Mouse (Mus musculus) hematopoietic stem cell, adult 5-6 weeks (primary cell): ENCODE measurements at regions not wholly inside any gene's neighbourhood (a gene's known extent, or its start where the extent isn't known, plus 50 kb on each side); places are given as distances from the start of the nearest gene placed in this dataset.

Source experiments
- ATAC-seq, 2 experiments: fragments of 125-278 bp in 1 of 2; replicated peaks in 1 of 2; 2 replicates each; pipeline ENCODE4 v1.8.0; 2016 to 2017; ENCODE audit warnings: inconsistent platforms in 2 of 2, mild to moderate bottlenecking in 2 of 2, moderate number of reproducible peaks in 2 of 2, low read depth in 1 of 2, moderate TSS enrichment in 1 of 2; ENCODE audit not compliant: low FRiP score in 2 of 2, poor library complexity in 2 of 2, severe bottlenecking in 2 of 2, insufficient read depth in 1 of 2, low TSS enrichment in 1 of 2

DNA sequence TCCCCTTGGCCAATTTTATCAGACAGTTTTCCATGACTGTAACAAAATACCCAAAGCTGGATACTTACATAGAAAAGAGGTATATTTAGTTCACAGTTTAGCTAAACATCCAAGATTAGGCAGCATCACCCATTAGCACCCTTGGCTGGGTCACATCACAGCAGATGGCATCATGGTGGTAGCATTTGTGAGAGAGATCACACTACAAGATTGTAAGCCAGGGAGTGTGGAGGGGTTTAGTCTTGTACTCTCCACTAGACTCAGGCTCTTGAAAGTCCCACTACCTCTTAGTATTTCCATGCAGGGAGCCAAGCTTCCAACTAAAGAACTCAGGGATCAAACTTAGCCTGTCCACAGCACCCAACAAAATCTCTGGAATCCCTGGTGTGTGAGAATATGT, 218.2 kb downstream of the Sec61b start:
- no peak for ATAC-seq

DNA sequence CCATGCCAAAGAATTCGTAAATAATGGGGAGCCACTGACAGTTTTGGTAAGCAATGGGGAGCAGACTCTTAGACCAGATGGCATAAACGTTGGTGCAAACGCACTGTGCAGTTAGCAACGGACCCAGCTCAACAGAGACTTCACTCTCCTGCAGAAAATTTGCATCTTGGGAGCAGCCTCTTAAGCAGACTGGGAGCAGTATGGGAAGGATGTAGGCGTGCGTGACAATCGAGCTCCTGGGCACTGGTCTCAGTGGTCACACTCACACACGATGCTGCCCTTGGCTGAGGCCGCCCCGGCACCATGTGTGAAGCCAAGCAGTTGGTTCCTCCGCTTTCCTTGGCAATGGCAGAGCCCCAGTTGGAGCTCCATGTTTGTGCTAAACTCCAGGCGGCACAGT, 218.8 kb downstream of the Sec61b start:
- no peak for ATAC-seq

DNA sequence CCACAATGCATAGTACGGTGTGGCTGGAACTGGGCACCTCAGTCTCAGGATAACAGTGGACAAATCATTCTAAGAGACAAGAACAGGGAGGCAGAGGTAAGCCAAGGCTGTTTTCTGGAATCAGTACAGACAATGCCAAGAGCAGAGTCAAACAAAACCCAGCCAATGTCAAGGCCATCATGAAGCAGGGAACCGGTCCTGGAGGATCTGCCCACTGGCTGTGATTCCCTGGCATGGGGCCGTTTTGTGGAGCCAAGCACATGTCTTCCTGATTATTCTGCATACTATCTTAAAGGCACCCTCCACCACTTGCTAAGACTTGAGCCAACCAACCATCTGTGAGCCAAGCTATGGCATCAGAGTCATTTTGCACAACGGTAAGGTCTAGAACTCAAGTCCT, 222.6 kb downstream of the Sec61b start:
- no peak for ATAC-seq

DNA sequence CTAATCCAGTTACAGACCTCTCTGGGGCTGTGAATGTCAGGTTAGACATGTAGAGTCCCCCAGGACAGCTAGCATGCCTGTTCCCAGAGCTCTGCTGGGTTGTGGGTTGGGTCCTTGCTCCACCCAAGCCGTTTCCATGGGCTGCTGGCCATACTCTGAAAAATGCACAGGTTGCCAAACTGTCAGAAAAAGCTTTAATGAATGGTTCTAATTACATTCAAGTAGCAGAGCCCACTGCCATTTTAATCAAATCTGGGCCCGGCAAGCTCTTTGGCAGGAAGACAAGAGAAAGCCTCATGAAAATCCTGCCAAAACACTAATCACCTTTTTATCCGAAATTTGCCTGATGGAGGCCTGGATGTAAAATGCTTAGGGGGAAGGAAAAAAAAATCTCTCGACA, 224.1 kb downstream of the Sec61b start:
- ATAC-seq: no peak

DNA sequence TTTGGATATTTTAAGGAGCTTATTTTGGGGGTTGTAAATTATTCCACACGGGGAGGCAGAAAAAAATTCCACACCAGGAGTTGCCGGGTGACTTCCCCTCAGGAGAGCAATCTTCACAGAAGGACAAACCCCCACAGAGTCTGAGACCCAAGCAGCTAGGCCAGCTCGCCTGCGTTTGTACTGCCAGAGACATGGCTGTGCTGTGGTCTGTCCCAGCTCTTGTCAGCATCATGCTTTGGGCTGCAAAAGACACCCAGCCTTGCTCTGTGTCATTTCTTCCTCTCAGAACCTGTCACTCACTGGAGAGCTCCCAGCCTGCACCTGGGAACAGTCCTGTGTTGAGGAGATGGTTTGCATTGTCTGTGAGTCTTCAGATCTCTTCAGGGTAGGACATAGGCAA, 224.5 kb downstream of the Sec61b start:
- ATAC-seq: no peak

DNA sequence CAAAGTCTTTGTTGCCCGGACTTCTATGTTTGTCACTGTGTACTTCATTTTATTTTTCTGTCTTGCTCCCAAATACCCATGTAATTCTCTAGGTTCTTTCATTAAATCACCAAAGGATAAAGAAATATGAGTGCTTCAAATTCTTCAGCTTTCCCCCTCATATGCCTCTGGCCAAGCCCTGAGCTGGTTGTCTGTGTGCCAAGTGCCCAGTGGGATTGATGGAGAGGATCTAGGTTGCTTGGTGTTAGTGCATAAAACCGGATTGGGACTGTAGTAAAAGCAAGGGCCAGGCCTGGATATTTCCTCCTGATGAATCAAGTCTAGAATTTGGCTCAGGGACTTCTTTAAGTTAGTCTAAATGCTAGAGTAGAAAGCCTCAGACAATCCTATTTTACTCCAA, 229.0 kb downstream of the Sec61b start:
- ATAC-seq: no peak

DNA sequence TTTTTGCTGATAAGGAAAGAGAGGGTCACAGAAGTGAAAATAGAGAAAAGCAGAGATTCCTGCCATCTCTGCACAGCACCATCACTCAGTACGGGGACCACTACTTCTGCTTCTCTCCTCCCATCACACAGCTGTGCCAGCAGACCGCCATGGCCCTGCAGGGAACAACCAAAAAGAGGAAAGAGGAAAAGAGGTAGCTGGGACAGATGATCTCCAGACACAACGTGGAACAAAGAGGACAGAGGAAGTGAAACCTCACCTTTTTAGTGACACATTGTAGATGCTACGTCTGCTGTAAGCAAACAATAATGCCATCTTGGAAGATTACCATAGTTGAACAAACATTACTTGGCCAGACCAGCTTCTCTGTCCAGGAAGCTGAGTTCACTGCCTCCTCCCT, 230.1 kb downstream of the Sec61b start:
- ATAC-seq: peak; percentile 37 to 45; a peak in 1 of 4 replicates

DNA sequence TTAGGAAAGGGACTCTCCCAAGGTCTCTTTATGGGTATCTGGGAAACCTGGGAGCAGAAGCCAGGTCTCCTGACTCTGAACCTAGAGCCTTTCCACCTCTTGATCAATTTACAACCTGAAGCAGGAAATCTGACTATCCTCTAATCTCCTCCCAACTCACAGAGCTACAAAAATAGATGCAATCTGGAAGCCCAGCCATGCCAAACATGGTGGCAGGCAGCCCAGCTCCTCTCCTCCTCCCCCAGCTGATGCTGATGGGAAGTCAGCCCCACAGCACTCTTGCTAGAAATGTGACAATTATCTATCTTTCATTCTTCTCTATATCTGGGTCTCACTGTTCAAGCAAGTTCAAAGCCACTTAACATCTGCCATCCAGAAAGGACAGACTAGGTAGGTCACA, 233.5 kb downstream of the Sec61b start:
- ATAC-seq: no peak

DNA sequence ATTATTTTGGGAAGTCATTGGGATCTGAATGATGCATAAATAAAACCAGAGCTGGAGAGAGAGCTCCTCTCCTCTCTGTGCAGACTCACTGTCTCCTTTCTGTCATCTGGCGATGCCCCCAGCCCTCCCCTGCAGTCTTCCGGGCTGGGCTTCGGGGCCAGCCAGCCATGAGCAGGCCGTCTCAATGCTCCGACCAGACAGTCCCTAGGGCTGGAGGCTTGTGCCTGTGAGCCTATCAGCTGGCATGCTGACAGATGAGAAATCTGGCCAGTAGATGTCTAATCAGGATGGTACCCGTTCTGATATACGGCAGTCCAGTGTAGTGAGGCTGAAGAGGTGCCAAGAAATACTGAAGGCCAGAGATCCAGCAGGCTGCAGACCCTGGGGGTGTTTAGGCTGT, 238.9 kb downstream of the Sec61b start:
- ATAC-seq: no peak

DNA sequence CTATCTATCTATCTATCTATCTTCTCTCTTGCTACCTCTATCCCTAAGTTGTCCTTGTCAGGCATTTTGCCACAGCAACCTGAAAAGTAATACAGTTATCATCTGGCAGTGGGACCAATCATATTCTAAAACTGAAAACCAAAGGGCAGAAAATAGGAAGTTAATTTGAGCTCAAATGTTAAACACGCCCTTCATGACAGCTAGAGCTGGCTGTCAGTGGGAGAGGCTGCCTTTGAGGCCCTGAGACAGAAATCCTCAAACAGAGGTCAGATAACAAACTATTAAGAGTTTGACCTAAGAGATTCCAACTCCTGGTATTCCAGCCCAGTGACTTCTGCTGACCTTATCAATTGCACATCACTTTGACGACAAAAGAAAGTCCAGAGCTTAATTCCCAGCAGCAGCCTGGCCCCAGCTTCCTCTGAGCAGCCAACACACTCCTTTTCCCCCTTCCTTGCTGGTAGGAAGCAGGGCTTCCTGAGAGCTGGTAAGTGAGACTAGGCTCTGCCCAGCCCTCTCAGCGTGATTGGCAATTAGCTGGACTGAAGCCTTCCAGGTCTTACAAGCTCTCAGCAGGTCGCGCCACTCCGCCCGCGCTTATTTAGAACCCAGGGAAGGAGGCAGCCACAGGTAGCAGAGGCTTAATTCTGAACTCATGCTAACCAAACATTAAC, 250.0 kb downstream of the Sec61b start:
- ATAC-seq: peak; percentile 69 to 74

DNA sequence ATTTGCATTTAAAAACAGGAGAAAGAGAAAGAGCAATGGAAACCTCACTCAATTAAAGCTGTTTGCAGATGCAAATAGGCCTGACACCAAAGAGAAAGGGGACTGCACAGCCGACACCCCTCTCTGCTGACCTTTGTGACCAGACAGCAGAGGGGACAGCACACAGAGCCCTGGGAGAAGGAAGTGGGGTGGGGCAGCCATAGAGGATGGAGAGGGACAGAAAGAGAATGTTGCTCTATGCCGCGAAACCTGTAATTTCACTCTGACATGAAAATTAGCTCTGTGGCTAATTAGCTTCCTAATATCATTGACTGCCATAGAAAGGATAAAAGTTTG, 250.5 kb downstream of the Sec61b start:
- ATAC-seq: no peak

DNA sequence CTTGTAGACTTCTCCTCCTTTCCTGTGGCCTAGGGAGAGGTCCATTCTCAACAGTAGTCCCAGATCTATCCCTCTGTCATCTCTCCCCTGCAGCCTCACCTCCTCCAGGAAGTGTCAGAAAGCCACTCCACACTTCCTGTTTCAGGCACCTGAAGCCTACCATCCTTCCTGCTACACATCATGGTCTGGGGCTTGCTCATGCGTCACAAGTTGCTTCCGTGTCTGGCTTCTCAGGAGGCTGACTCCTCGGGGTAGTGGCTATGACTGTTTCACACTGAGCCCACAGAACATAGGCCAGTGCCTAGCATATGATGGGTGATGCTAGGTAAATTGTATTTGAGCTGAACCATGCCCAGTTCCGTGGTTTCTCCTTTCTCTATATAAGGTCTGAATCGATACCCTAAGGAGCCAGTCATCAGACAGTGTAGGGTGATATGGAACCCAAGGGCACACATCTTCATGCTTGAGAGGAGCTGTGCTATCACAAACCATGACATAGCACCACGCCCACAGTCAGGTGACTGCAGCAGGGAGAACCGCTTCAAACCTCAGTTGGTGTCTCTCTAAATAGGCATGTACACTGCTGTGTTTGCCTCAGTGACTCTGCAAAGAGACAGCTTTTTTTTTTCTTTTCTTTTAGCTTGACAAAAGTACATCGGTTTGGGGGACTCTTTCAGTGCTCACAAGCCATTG, 272.2 kb downstream of the Sec61b start:
- ATAC-seq: peak; percentile 39 to 76; a peak in 3 of 4 replicates

DNA sequence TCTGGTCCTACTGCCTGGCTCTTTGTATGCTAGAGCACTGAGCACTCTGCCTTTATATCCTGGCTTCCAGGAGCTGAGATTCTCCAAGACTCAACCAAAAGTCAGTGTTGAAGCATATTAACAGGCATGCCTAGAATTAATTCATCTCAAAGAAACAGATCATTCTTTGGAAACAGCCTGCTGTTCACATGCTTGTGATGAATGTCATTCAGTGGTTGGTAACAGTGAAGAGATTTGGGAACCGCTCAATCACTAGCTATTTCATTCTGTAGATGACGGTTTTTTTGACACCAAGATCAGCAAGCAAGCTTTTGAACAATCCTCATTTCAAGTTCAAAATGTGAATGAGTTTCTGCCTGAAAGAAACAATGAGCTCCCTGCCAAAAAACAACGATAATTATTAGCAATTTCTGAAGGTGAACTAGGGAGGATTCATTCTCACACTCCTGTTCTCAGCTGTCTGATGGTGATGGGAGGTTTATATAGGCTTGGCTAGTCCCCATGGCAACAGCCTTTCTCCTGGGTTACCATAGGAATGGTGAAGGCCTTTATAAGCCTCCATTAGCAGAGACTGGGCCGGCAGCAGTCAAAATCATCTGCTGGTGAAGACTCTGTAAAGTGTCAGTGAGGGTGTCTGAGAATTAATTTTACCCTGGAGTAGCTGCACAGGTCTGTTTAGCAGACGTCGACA, 272.6 kb upstream of the Nr4a3 start:
- ATAC-seq: no peak

DNA sequence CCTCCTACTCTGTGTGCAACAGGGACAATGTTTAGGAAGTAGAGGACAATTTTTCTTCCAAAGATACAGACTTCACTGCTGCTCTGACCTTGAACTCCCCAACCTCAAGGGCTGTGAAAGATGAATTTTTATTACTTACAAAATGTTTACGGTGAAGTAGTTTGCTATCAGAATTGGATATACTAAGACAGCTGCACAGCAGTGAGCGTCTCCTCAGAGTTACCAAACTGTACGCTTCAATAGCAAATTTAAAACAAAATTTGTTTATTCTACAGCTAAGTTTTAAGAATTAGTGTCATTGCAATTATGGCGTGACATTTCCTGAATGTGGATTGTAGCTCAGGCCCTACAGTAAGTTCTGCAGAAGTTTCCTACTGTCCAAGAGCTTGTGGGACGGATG, 270.3 kb upstream of the Nr4a3 start:
- no peak for ATAC-seq

DNA sequence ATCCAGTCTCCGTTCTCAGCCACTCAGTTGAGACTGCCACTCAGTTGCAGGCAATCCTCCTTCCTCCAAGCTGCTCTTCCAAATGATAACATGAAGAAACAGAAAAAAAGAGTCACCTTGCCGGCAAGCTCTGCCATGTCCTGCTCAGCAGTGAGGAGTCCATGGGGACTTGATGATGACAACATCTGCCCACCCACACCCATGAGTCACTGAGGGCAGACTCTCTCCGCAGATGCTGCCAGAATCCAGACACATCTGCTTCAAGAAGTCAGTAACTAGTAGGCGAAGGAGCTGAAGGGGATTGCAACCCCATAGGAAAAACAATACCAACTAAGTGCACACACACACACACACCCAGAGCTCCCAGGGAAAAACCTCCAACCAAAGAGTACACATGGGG, 263.9 kb upstream of the Nr4a3 start:
- ATAC-seq: no peak

DNA sequence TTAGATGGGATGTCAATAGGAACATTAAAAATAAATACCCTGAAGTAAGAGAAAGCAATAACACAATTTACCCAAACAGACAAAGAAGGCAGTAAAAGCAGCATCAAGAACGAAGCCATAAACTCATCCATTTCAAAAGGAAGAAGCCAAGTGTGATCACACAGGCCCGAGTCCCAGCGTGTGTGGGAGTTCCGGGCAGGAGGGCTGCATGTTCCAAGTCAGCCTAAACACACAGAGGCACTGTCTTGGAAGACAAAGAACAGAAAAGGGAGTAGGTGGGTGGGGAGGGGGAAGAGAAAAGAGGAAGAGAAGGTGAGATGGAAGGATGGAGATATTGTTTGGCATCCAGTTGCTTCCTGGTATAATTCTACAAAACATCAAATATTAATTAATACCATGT, 248.0 kb upstream of the Nr4a3 start:
- no peak for ATAC-seq

DNA sequence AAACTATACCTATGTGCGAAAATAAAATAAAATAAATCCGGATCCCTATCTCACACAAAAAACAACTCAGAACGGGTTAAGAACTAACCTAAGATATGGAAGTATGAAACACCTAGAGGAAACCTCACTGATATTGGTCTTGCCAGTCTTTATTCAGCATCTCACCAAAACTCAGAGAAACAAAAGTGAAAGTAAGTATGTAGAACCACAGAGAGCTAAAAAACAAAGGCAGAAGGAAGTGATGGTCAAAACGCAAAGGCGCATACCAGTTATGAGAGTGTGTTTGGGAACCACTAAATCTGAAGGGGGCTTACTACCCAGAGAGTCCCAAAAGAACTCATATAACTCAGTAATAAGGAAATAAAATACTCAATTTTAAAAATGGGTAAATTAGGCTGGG, 245.8 kb upstream of the Nr4a3 start:
- peak; percentile 77 to 82 for ATAC-seq

DNA sequence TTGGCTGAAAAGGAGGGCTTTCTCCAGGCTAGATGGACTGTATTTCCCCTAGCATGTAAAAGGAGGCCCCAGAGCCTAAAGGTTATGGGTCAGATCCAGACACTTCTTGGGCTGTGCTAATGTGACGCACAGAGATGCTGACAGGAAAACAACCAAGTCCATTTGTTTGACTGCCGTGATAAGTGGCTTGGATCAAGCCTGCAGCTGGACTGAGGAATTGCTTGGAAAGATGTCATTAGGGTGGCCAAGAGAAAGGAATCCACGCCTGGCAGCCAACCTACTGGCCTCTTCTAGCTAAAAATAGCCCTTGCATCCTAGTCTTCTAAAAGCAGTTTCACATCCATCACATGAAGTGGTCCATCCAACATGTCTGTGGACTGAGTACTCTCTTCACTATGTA, 241.8 kb upstream of the Nr4a3 start:
- no peak for ATAC-seq

DNA sequence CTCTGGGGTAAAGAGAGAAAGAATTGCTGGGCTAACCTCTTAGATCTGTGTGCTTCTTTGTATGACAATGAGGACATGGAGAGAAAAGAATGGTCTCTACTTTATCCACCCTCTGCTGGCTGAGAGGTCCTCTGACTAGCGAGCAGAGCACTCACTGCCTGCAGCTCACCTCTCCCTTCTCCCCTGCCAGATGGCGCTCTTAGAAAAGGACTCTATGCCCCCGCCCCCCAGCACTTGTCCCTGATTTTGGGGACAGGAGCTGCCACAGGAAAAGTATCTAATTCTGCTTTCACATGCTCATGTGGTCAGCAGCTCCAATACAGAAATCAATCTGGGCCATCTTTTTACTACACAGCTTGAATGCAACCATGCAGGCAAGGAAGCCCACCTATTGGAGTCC, 237.1 kb upstream of the Nr4a3 start:
- no peak for ATAC-seq
